Mouse (Mus musculus) heart, embryonic 16.5 days (tissue): ENCODE results near the gene Aloxe3. TPM values are rescaled to one million over a fixed set of nuclear protein-coding genes. Genes with fewer than 3 reads are reported as not detected.

ENCODE experiments used
- ATAC-seq: fragments of 200-750 bp; cut with Nextera tagmentation; replicated peaks from 2 replicates; pipeline ENCODE4 v1.8.0; 2017; ENCODE audit warnings: moderate number of reproducible peaks; ENCODE audit not compliant: insufficient read depth, low FRiP score; ENCODE audit errors: extremely low read depth
- H3K27ac ChIP-seq: fragments of 300-500 bp; sonication (generic); 2 replicates; pipeline ENCODE4 v1.5.1; 2014; ENCODE audit warnings: mild to moderate bottlenecking, low read length, control low read depth, moderate library complexity
- H3K27me3 ChIP-seq: fragments of 300-500 bp; sonication (generic); 2 replicates; pipeline ENCODE4 v1.6.1; 2014; ENCODE audit warnings: low read length, mixed read lengths; ENCODE audit not compliant: control insufficient read depth, insufficient read depth
- H3K36me3 ChIP-seq: fragments of 300-500 bp; sonication (generic); 2 replicates; pipeline ENCODE4 v1.6.1; 2014; ENCODE audit not compliant: control insufficient read depth, insufficient read depth
- H3K4me1 ChIP-seq: fragments of 300-500 bp; sonication (generic); 2 replicates; pipeline ENCODE4 v1.6.1; 2014; ENCODE audit warnings: low read length, mixed read lengths; ENCODE audit not compliant: control insufficient read depth, insufficient read depth
- H3K4me2 ChIP-seq: fragments of 300-500 bp; sonication (generic); 2 replicates; pipeline ENCODE4 v1.6.1; 2014; ENCODE audit warnings: low read depth, mild to moderate bottlenecking, control low read depth, low read length
- H3K4me3 ChIP-seq: fragments of 300-500 bp; sonication (generic); 2 replicates; pipeline ENCODE4 v1.5.1; 2014; ENCODE audit warnings: mild to moderate bottlenecking, control low read depth, low read length
- H3K9ac ChIP-seq: fragments of 300-500 bp; sonication (generic); 2 replicates; pipeline ENCODE4 v1.6.1; 2014; ENCODE audit warnings: low read length, control low read depth
- H3K9me3 ChIP-seq: fragments of 300-500 bp; sonication (generic); replicated peaks from 2 replicates; pipeline ENCODE4 v1.6.1; 2016; ENCODE audit warnings: low read length; ENCODE audit not compliant: control insufficient read depth
- WGBS: fragments of 180-500 bp; shearing (Covaris S2); extraction: QIAGEN DNeasy Blood & Tissue Kit; methylation state at CpG from one replicate; pipeline ENCODE4 v1.1.7; 2014; 5-methylcytosine and 5-hydroxymethylcytosine counted together
- polyA plus RNA-seq: library from polyadenylated mRNA; unstranded; fragments of >200 nt; fragmentation: Nextera tagmentation; extraction: Ambion mirVana; gene quantifications from 2 replicates; pipeline ENCODE4 v1.2.1, GENCODE M21; 2015

Aloxe3 gene
- polyA plus RNA-seq, 1 experiment from 2014 or later = 0.08 TPM

GRCm38 (mm10) chr11:69196766-69197165 is 71.1 kb downstream of the Aloxe3 start:
- no peak overlapping the region for H3K27ac ChIP-seq
- ATAC-seq = no peak
- 6% methylated on average over 5 of the region's 5 CpGs for WGBS
- peaks cover 20% of the 10 kb centered on the region for H3K27me3 ChIP-seq
- H3K36me3 ChIP-seq = no peaks in the 10 kb centered on the region
- no peaks in the 10 kb centered on the region for H3K9me3 ChIP-seq
- peak overlapping the region; percentile 30 for H3K4me3 ChIP-seq
- H3K4me1 ChIP-seq = peaks cover 4% of the 10 kb centered on the region; the same call in 1 of the 2 replicates
- H3K9ac ChIP-seq = no peak overlapping the region; the same call in 1 of the 2 replicates
- peak overlapping the region; percentile 63 for H3K4me2 ChIP-seq

- peaks cover 4% of the 10 kb centered on the region; the same call in 1 of the 2 replicates for H3K4me1 ChIP-seq
These were observed 71.5 kb downstream of the Aloxe3 start for GRCm38 (mm10) chr11:69197194-69197593.

GRCm38 (mm10) chr11:69197743-69198142 is 72.0 kb downstream of the Aloxe3 start, which contains the start of gene Alox8:
Gene Alox8, minus strand, starts transcription at chr11:69197843.
- Histone ChIP-seq H3K9me3 (no peaks in the 10 kb centered on the region), H3K4me1 (peaks cover 4% of the 10 kb centered on the region; the same call in 1 of the 2 replicates), H3K4me3 (peak within 1 kb of the TSS; percentile 30), H3K27me3 (peaks cover 20% of the 10 kb centered on the region), H3K4me2 (peak within 1 kb of the TSS; percentile 63), H3K36me3 (no peaks in the 10 kb centered on the region), H3K27ac (no peak within 1 kb of the TSS), H3K9ac (peak within 1 kb of the TSS; percentile 51; the same call in 1 of the 2 replicates)
- ATAC-seq = no peak
- WGBS = 40% methylated on average over 6 of the region's 6 CpGs

More at GRCm38 (mm10) chr11:69197194-69197593, 71.5 kb downstream of the Aloxe3 start:
- no peak for ATAC-seq
- Histone ChIP-seq H3K9ac (peak overlapping the region; percentile 51; the same call in 1 of the 2 replicates), H3K4me3 (peak overlapping the region; percentile 30), H3K9me3 (no peaks in the 10 kb centered on the region), H3K27me3 (peaks cover 20% of the 10 kb centered on the region), H3K27ac (no peak overlapping the region), H3K4me2 (peak overlapping the region; percentile 63), H3K36me3 (no peaks in the 10 kb centered on the region)
- WGBS = 1% methylated on average over 14 of the region's 14 CpGs

Other genes with a start within 250 kb of the Aloxe3 start
- 0.09 and 0.13 TPM in 2 replicates for gene Rnf222, start 237.3 kb upstream of the Aloxe3 start, polyA plus RNA-seq
- gene Rpl26, start 224.3 kb upstream of the Aloxe3 start, polyA plus RNA-seq = 505 and 551 TPM in 2 replicates
- gene Odf4, start 198.8 kb upstream of the Aloxe3 start, polyA plus RNA-seq = not detected in 2 replicates
- 13.1 and 15.4 TPM in 2 replicates for gene Arhgef15, start 168.4 kb upstream of the Aloxe3 start, polyA plus RNA-seq
- gene Slc25a35, start 157.8 kb upstream of the Aloxe3 start, polyA plus RNA-seq = 1.7 and 2.2 TPM in 2 replicates
- 79.2 and 84.3 TPM in 2 replicates for gene Rangrf, start 150.7 kb upstream of the Aloxe3 start, polyA plus RNA-seq
- gene Pfas, start 117.4 kb upstream of the Aloxe3 start, polyA plus RNA-seq = 16.7 and 19.2 TPM in 2 replicates
- 44.4 and 49.5 TPM in 2 replicates for gene Ctc1, start 110.0 kb upstream of the Aloxe3 start, polyA plus RNA-seq
- gene Aurkb, start 80.2 kb upstream of the Aloxe3 start, polyA plus RNA-seq = 85.7 and 95.3 TPM in 2 replicates
- gene Borcs6, start 66.2 kb upstream of the Aloxe3 start, polyA plus RNA-seq = 11.2 and 12.0 TPM in 2 replicates
- gene Tmem107, start 55.1 kb upstream of the Aloxe3 start, polyA plus RNA-seq = 43.3 and 46.5 TPM in 2 replicates
- 84.1 and 91.1 TPM in 2 replicates for gene Vamp2, start 37.4 kb upstream of the Aloxe3 start, polyA plus RNA-seq
- 19.6 and 21.9 TPM in 2 replicates for gene Per1, start 30.7 kb upstream of the Aloxe3 start, polyA plus RNA-seq
- 0.50 TPM in 2 replicates for gene Hes7, start 5.5 kb upstream of the Aloxe3 start, polyA plus RNA-seq
- gene 9130213A22Rik, start 3.3 kb upstream of the Aloxe3 start, polyA plus RNA-seq = 0.41 and 0.72 TPM in 2 replicates
- gene Alox12b, start 31.1 kb downstream of the Aloxe3 start, polyA plus RNA-seq = not detected in 2 replicates
- 1.7 TPM in 2 replicates for gene Alox8, start 71.9 kb downstream of the Aloxe3 start, polyA plus RNA-seq
- gene Gucy2e, start 111.1 kb downstream of the Aloxe3 start, polyA plus RNA-seq = 0.05 and 0.10 TPM in 2 replicates
- 16.1 and 16.2 TPM in 2 replicates for gene Cntrob, start 197.9 kb downstream of the Aloxe3 start, polyA plus RNA-seq
- 176 and 179 TPM in 2 replicates for gene Trappc1, start 198.1 kb downstream of the Aloxe3 start, polyA plus RNA-seq
- 0.79 and 1.2 TPM in 2 replicates for gene Kcnab3, start 200.4 kb downstream of the Aloxe3 start, polyA plus RNA-seq
- 6.5 TPM in 2 replicates for gene Rnf227, start 214.6 kb downstream of the Aloxe3 start, polyA plus RNA-seq
- 13.3 and 19.8 TPM in 2 replicates for gene Chd3, start 243.5 kb downstream of the Aloxe3 start, polyA plus RNA-seq